Mouse (Mus musculus): Measurements from ENCODE around the gene Defb33. TPM values are rescaled to one million over a fixed set of nuclear protein-coding genes. Genes with fewer than 3 reads are reported as not detected.

Defb33 gene
- not detected for polyA plus RNA-seq (2017; shearing (Covaris generic))

GRCm38 (mm10) chr8:20892369-20892768, at the start of gene Defb33:
Gene Defb33 (plus strand): TSS chr8:20892669.

GRCm38 (mm10) chr8:20902527-20902926, 10.1 kb downstream of the Defb33 start, which contains the start of gene Gm15056:
Gene Gm15056 (minus strand): TSS chr8:20902627.

GRCm38 (mm10) chr8:20921971-20922370, 29.5 kb downstream of the Defb33 start, which contains the start of gene Gm6040:
Gene Gm6040 (minus strand): TSS chr8:20922071.

GRCm38 (mm10) chr8:20944610-20945009, 52.1 kb downstream of the Defb33 start, which contains the start of gene AY761185:
Gene AY761185 (minus strand): TSS chr8:20944710.

Other genes with a start within 250 kb of the Defb33 start
- not detected for gene Gm15056, start 10.0 kb downstream of the Defb33 start, polyA plus RNA-seq (2017; shearing (Covaris generic))
- not detected for gene Gm6040, start 29.4 kb downstream of the Defb33 start, polyA plus RNA-seq (2017; shearing (Covaris generic))
- gene AY761185, start 52.0 kb downstream of the Defb33 start, polyA plus RNA-seq (2017; shearing (Covaris generic)) = not detected
- gene Defa21, start 132.9 kb downstream of the Defb33 start, polyA plus RNA-seq (2017; shearing (Covaris generic)) = not detected
- not detected for gene Defa23, start 162.4 kb downstream of the Defb33 start, polyA plus RNA-seq (2017; shearing (Covaris generic))
- gene Defa35, start 172.4 kb downstream of the Defb33 start, polyA plus RNA-seq (2017; shearing (Covaris generic)) = not detected
- gene Defa25, start 191.8 kb downstream of the Defb33 start, polyA plus RNA-seq (2017; shearing (Covaris generic)) = not detected
- not detected for gene Gm14851, start 203.4 kb downstream of the Defb33 start, polyA plus RNA-seq (2017; shearing (Covaris generic))
- not detected for gene Defa30, start 242.0 kb downstream of the Defb33 start, polyA plus RNA-seq (2017; shearing (Covaris generic))